Mouse (Mus musculus): ENCODE measurements around the gene Ttc23.

The Ttc23 gene

DNA sequence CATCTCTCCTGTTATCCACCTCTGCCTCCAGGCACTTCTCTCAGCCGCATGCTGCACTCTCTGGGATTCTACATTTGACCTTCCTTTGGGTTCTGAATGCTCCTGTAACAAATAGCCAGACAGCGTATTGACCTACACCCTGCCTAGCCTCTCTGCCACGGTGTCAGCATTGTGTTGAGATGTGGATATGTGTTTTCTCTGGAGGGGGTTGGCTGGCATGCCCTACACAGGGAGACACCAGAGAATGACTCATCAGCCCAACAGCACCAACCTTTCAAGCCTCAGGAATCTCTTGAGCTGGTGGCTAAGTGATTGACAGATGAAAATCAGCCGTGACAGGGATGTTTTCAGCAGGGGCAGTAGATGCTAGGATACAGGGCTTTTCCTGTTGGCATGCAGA lies 153.8 kb downstream of the Ttc23 start:
- DNase-seq (ENCODE audit: low spot score in 2 of 2): no peak

DNA sequence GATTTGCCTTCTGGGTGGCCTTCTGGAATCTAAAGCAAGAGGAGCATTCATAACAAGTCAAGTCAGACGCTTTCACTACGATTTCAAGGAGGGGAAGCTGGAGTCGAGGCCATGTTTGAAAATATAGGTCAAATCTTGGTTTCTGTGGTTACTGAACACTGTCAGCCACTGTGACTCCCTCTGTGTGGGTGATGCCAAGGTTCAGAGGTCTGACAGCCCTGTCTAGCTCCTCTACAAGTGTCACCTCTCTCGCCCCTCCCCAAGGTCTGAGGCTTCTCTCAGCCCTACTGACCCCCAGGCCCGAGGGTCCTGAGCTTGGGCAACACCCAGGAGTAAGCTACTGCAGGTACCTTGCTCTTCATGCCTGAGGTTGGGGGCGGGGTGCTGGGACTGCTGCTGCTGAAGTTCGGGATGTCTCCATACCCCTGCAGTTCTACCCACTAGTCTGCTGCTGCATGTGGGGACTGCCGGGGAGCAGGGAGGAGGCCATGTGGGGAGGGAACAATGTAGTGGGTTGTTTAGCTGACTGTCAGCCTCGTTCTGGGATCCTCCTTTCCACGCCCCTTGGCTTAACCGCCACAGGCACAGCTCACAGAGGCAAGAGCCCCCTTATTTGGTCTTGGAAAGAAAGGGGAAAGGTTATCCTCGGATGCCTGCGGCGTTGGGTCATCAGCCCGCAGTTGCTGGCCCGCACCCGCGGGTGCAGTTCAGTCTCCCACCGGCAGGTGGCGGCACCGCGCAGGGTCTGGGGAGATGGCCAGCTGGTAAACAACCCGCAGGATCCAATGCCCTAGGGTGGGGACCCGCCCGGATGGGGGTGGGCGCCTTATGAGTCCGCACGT lies 156.0 kb downstream of the Ttc23 start:
- peak; percentile 76 to 95 for DNase-seq (ENCODE audit: low spot score in 2 of 2)

DNA sequence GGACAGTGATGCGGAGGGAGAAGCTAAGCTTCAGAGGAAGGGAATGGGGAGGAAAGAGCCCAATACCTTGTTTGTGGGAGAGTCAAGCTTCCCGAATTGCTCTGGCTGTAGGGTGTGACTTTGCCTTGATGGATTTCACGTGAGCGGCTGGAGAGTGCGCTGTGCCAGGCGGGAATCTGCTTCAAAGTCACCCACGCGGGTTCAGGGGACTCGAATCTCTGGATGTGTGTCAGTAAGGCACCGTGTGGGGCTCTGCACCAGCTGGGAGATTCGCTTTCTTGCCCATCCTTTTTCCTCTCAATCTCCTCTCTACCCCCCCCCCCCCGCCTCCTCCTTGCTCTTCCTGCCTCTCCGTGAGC lies 156.6 kb downstream of the Ttc23 start:
- no peak for DNase-seq (ENCODE audit: low spot score in 2 of 2)

Measured in spleen, postnatal 4 days (tissue).